Mouse (Mus musculus) kidney, adult 2 months (tissue): Measurements from ENCODE around the gene Gm49721.
"Not testable (repeated sequence)": the region's sequence is repeated elsewhere in the genome, so short reads cannot be mapped to it uniquely, and the experiment has no call there.

Experiments
- CTCF ChIP-seq: fragments of 200-500 bp; conservative IDR thresholded peaks from 2 replicates; pipeline ENCODE4 v1.5.1; 2011; ENCODE audit warnings: low read depth, mild to moderate bottlenecking, control low read depth, low read length, moderate library complexity, mixed read lengths; ENCODE audit not compliant: insufficient read depth, insufficient read length
- POLR2A ChIP-seq: fragments of 200-500 bp; IDR thresholded peaks from one replicate; pipeline ENCODE4 v1.6.1; 2011; ENCODE audit warnings: low read depth, low read length, control low read depth

- TF ChIP-seq CTCF, POLR2A: not testable (repeated sequence)
Observed at GRCm38 (mm10) chr17:6962339-6962738, 16.4 kb upstream of the Gm49721 start.
